Mouse (Mus musculus) Patski (cell line): Measurements from ENCODE around the gene 1700028K03Rik. TPM values are rescaled to one million over a fixed set of nuclear protein-coding genes. Genes with fewer than 3 reads are reported as not detected.

Experiments
- ATAC-seq: fragments of 100-300 bp; one replicate; pipeline ENCODE4 v1.8.0; 2021
- CTCF ChIA-PET: fragments of 350-600 bp; sonication (Branson Sonifier 250); formaldehyde crosslinking; loops from one replicate; lab custom pipeline; 2022; ENCODE audit warnings: inconsistent platforms; lab: Charles Lee
- POLR2A ChIA-PET: fragments of 350-600 bp; sonication (Branson Sonifier 250); formaldehyde crosslinking; loops from one replicate; lab custom pipeline; 2022; ENCODE audit warnings: antibody characterized with exemption, inconsistent platforms; lab: Charles Lee
- DNase-seq: peaks from one replicate; pipeline ENCODE4 v3.0.0-alpha.2; 2011; ENCODE audit warnings: low read depth, low spot score
- H3K27me3 ChIP-seq: fragments of 371-371 bp; one replicate; pipeline ENCODE4 v1.5.1; 2021
- CTCF ChIP-seq: fragments of 100-300 bp; IDR thresholded peaks from one replicate; pipeline ENCODE4 v1.5.1; 2021
- in situ Hi-C: fragments of 300-500 bp; cut with MboI; formaldehyde crosslinking; loops from 3 replicates; pipeline ENCODE4 v1.11.1; 2018; ENCODE audit warnings: low pct_unique_long_range_greater_than_20kb, mixed read lengths
- polyA plus RNA-seq: library from polyadenylated mRNA; unstranded; gene quantifications from one replicate; pipeline ENCODE4 v1.2.3, GENCODE M21; 2021

Gene 1700028K03Rik
- 0.04 TPM for polyA plus RNA-seq

GRCm38 (mm10) chr5:107534581-107534980, at the start of gene 1700028K03Rik:
Gene 1700028K03Rik (plus strand): TSS chr5:107534709.
- in situ Hi-C loops = no loop called here
- CTCF ChIA-PET = no interaction called here
- POLR2A ChIA-PET = no interaction called here
- DNase-seq (no peak), ATAC-seq (no peak)
- no peak for TF ChIP-seq CTCF
- H3K27me3 ChIP-seq = peaks cover 39% of the 10 kb centered on the region

DNA sequence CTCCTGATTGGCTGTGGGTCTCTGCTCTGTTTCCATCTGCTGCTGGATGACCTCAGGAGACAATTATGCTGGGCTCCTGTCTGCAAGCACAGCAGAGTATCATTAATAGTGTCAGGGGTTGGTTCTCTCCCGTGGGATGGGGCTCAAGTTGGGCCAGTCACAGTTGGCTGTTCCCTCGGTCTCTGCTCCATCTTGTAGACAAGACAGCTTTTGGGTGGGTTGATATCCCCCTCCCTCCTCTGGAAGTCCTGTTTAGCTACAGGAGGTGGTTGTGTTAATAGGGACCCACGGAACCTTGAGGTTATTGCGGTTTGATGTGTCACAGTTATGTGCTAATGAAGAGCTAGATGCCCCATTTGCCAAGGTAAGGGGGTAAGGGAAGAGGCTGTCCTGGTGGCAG, 45.5 kb upstream of the 1700028K03Rik start:
- ChIA-PET POLR2A (no interaction called here), CTCF (interaction anchor here (2.6 kb wide), 1 partner anchor 11 kb away, joined by 11 read pairs; no protein-coding TSS in a partner anchor)
- TF ChIP-seq CTCF = no peak
- H3K27me3 ChIP-seq = no peaks in the 10 kb centered on the region
- DNase-seq (no peak), ATAC-seq (no peak)
- in situ Hi-C loops = no loop called here

GRCm38 (mm10) chr5:107491036-107491435, 43.5 kb upstream of the 1700028K03Rik start:
- no peak for TF ChIP-seq CTCF
- DNase-seq = no peak
- ATAC-seq = no peak
- no peaks in the 10 kb centered on the region for H3K27me3 ChIP-seq
- ChIA-PET CTCF (no interaction called here), POLR2A (no interaction called here)
- in situ Hi-C loops = no loop called here

DNA sequence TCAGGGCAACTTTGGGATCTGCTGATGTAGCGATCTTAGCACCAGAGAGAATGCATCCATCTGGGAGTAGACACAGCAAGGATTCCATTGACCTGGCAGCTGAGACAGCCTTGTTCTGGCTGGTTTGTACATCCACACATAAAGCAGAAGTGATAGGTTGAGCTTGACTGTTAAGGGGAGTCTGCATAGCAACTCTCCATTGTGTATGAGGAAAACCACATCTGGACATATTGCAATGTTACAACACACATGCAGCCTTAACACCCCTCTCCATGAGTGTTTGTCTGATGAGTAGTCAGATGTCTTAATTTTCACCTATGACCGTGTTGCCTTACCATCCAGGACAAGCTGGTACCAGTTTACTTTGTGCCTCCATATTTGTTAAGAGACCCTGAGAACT, 42.0 kb upstream of the 1700028K03Rik start:
- ChIA-PET POLR2A (interaction anchor here (0.9 kb wide), 1 partner anchor 18 kb away, joined by 5 read pairs; no protein-coding TSS in a partner anchor), CTCF (interaction anchor here (1.2 to 1.3 kb wide), 2 partner anchors 16 to 31 kb away, joined by 3 to 4 read pairs; no protein-coding TSS in a partner anchor)
- ATAC-seq = no peak
- no peak for DNase-seq
- TF ChIP-seq CTCF = no peak
- in situ Hi-C loops = no loop called here
- H3K27me3 ChIP-seq = no peaks in the 10 kb centered on the region

DNA sequence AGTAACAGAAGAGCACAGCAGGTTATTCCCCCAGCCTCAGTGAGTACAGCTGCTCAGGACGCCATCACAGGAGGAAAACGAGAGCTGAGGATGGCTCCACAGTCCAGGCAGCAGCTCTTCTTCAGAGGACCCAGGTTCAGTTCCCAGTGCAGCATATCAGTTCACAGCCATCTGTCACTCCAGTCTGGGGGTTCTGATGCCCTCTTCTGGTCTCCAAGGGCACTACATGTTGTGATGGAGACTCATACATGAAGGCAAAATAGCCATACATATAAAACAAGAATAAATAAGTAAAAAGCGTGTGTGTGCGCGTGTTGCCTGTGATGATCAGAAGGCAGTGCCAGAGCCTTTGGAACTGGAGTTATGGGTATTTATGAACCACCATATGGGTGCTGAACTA, 39.8 kb upstream of the 1700028K03Rik start:
- no peaks in the 10 kb centered on the region for H3K27me3 ChIP-seq
- DNase-seq (no peak), ATAC-seq (no peak)
- TF ChIP-seq CTCF = peak; percentile 48
- ChIA-PET POLR2A (no interaction called here), CTCF (interaction anchor here (1.8 kb wide), 1 partner anchor 19 kb away, joined by 6 read pairs; no protein-coding TSS in a partner anchor)
- in situ Hi-C loops = no loop called here

DNA sequence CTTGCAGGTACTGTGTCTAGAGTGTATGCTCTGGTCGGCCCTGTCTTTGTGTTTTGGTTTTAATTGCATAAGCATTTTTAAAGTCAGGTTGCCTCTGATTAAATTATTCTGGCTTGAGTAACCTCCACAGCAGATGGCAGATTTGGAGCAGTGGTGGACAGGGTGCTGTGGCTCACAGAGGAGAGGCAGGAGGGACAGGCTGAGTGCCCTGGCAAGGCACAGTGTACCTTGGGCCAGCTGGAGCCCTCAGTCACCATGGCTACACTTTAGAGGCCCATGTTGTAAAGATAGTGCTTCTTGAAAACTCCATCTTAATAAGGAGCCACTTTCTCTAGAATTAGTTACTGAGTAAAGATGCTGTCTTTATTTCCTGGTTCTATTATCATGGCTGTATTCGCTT, 38.5 kb upstream of the 1700028K03Rik start:
- POLR2A ChIA-PET = no interaction called here
- in situ Hi-C loops = no loop called here
- no peak for TF ChIP-seq CTCF
- DNase-seq (no peak), ATAC-seq (no peak)
- no peaks in the 10 kb centered on the region for H3K27me3 ChIP-seq
- CTCF ChIA-PET = interaction anchor here (0.7 to 1.8 kb wide), 2 partner anchors 8 to 18 kb away, joined by 3 to 6 read pairs; no protein-coding TSS in a partner anchor

DNA sequence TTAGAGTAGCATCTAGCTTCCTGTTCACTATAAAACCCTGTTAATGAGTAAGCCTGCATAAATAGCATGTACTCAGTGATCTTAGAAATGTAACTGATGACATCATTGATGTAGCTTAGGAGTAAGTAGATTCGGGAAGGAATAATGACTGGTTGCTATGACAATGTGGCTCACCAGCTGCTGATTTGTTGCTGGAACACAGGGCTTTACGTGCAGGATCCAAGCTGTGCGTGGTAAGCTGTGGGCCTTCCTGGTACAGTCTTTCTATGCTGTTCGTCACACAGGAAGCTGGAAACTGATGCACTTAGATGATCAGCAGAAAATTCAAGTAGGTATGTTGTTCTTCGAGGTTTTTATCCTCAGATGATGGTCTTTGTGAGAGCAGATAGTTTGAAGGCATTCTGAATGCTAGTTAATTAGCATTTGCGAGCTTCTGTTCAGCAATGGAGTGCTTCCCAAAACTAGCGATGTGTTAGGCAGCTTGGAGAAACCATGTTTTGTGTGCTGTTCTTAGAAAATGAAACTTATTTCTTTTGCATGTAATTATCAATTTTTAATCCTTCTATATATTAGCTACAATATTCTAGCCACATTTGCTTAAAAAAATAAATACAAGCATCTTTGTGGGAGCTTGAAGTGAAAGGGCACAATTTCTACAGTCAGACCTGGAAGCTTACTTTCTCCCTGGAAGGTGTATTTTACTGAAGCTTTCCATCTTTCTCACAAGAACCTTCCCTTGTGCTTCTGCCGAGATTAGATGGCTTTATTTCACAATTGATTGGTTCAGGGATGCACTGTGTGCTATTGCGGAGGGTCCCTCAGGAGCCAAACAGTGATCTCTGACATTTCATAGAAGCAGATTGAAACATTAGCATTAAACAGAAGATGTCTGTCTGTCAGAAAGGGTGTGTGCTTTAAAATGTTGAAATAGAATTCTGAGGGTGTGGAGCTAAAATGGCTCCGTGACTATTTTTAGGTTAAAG, 36.7 kb upstream of the 1700028K03Rik start:
- ATAC-seq = peak; percentile 73
- in situ Hi-C loops = no loop called here
- H3K27me3 ChIP-seq = no peaks in the 10 kb centered on the region
- TF ChIP-seq CTCF = no peak
- POLR2A ChIA-PET = no interaction called here
- peak; percentile 15 for DNase-seq
- CTCF ChIA-PET = interaction anchor here (0.7 to 3.1 kb wide), 3 partner anchors 10 to 16 kb away, joined by 3 to 9 read pairs (median 4); partner anchors contain the start of gene Gm42669

GRCm38 (mm10) chr5:107498806-107499310, 35.7 kb upstream of the 1700028K03Rik start:
- no peak for TF ChIP-seq CTCF
- no peaks in the 10 kb centered on the region for H3K27me3 ChIP-seq
- ATAC-seq (no peak), DNase-seq (no peak)
- CTCF ChIA-PET = interaction anchor here (2.1 to 3.1 kb wide), 4 partner anchors 9 to 15 kb away, joined by 4 to 11 read pairs (median 8); partner anchors contain the start of gene Gm42669
- POLR2A ChIA-PET = no interaction called here
- in situ Hi-C loops = no loop called here

DNA sequence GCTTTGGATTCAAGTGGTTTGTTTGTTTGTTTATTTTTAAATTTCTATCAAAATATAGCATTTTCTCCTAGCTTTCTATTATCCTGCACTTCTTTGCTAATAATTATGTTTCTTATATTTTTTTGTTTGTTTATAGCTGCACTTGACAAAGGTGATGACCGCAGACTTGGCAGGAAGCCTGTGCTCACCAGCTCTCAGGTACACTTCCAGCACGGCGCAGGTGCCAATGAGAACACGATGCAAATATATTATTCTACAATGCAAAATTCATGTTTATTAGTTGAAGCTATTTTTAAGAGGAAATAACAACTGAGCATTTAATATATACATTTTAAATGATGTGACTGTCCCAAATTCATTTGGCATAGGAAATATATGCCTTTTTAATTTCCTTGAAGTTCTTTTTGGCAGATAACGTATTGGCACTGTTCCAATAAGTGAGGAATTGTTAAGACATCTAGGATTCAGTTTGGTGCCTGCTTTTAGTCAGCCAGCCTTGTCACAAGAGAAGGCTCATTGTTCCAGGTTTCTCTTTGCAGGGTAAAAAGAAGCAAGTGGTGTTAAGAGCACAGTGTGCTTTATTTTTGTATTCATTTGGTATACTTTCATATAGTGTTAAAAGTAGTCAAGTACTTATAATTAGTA, 34.5 kb upstream of the 1700028K03Rik start:
- no peak for TF ChIP-seq CTCF
- CTCF ChIA-PET = interaction anchor here (1.1 to 3.1 kb wide), 4 partner anchors 11 to 17 kb away, joined by 4 to 11 read pairs (median 8); no protein-coding TSS in a partner anchor
- H3K27me3 ChIP-seq = no peaks in the 10 kb centered on the region
- POLR2A ChIA-PET = no interaction called here
- in situ Hi-C loops = loop anchor here (25.0 kb wide), 1 partner anchor 513 kb away; no protein-coding TSS in a partner anchor
- no peak for DNase-seq
- no peak for ATAC-seq

GRCm38 (mm10) chr5:107500741-107501140, 33.8 kb upstream of the 1700028K03Rik start:
- ChIA-PET POLR2A (no interaction called here), CTCF (interaction anchor here (1.1 to 2.8 kb wide), 3 partner anchors 11 to 18 kb away, joined by 4 to 11 read pairs (median 7); no protein-coding TSS in a partner anchor)
- no peaks in the 10 kb centered on the region for H3K27me3 ChIP-seq
- no peak for ATAC-seq
- in situ Hi-C loops = loop anchor here (25.0 kb wide), 1 partner anchor 513 kb away; no protein-coding TSS in a partner anchor
- no peak for TF ChIP-seq CTCF
- no peak for DNase-seq
